Mouse (Mus musculus): ENCODE data around the gene Lpcat4.

GRCm38 (mm10) chr2:112217614-112218013, 21.7 kb upstream of the Lpcat4 start:
- TF ChIP-seq CTCF (IDR thresholded peaks at IDR 0.05; ENCODE audit: control insufficient read depth, insufficient read depth, insufficient read length) (no peak), MAX (IDR thresholded peaks at IDR 0.05) (no peak), CEBPB (IDR thresholded peaks at IDR 0.05; ENCODE audit: low read depth) (no peak), MYOG (IDR thresholded peaks at IDR 0.05; ENCODE audit: control insufficient read depth, extremely low read depth, insufficient read length) (no peak)
